Mouse (Mus musculus) CH12.LX (cell line): Measurements from ENCODE around the gene Rtkn2. TPM values are rescaled to one million over a fixed set of nuclear protein-coding genes. Genes with fewer than 3 reads are reported as not detected.

ENCODE experiments used
- DNase-seq: peaks from one replicate; pipeline ENCODE4 v3.0.0-alpha.2; 2013; ENCODE audit errors: extremely low read depth
- H3K27ac ChIP-seq: 2 replicates; pipeline ENCODE4 v1.5.1; 2012; ENCODE audit warnings: low read depth, mild to moderate bottlenecking, control low read depth, moderate library complexity; ENCODE audit not compliant: insufficient read depth
- H3K27me3 ChIP-seq: replicated peaks from 2 replicates; pipeline ENCODE3; 2012; ENCODE audit warnings: inconsistent platforms
- H3K36me3 ChIP-seq, 2 experiments: replicated peaks in 1 of 2; 2 replicates each; pipeline versions ENCODE3 to v1.6.1; 2012; ENCODE audit warnings: inconsistent platforms in 1 of 2, low read length in 1 of 2, mild to moderate bottlenecking in 1 of 2, mixed read lengths in 1 of 2, moderate library complexity in 1 of 2; ENCODE audit not compliant: control insufficient read depth in 1 of 2, insufficient read depth in 1 of 2
- H3K4me1 ChIP-seq, 2 experiments: 2 replicates each; pipeline ENCODE4 v1.6.1; 2012; ENCODE audit warnings: inconsistent platforms in 1 of 2, moderate library complexity in 1 of 2; ENCODE audit not compliant: insufficient read depth in 2 of 2, control insufficient read depth in 1 of 2
- H3K4me2 ChIP-seq: 2 replicates; pipeline ENCODE4 v1.6.1; 2012; ENCODE audit warnings: low read depth, mild to moderate bottlenecking, control low read depth; ENCODE audit not compliant: poor library complexity, insufficient read depth, severe bottlenecking
- H3K4me3 ChIP-seq, 3 experiments: fragments of 150-350 bp in 1 of 3; sonication (generic) in 1 of 3; replicated peaks in 1 of 3; 2 replicates each; pipeline versions ENCODE3 to v1.5.1; 2011 to 2012; ENCODE audit warnings: low read depth in 2 of 3, low read length in 2 of 3, mild to moderate bottlenecking in 2 of 3, moderate library complexity in 2 of 3, control low read depth in 1 of 3, improper control_type of control experiment in 1 of 3, inconsistent platforms in 1 of 3, mixed read lengths in 1 of 3; ENCODE audit not compliant: poor library complexity in 1 of 3
- H3K79me2 ChIP-seq: replicated peaks from 2 replicates; pipeline ENCODE4 v1.6.1; 2012; ENCODE audit warnings: mild to moderate bottlenecking, moderate library complexity; ENCODE audit not compliant: control insufficient read depth, poor library complexity, insufficient read depth, severe bottlenecking; ENCODE audit errors: extremely low read depth
- H3K9ac ChIP-seq: 2 replicates; pipeline ENCODE4 v1.6.1; 2012; ENCODE audit warnings: low read depth, mild to moderate bottlenecking, control low read depth, moderate library complexity; ENCODE audit not compliant: insufficient read depth
- H3K9me3 ChIP-seq: replicated peaks from 2 replicates; pipeline ENCODE3; 2012; ENCODE audit warnings: low read length, inconsistent platforms, mixed read lengths
- BHLHE40 ChIP-seq: IDR thresholded peaks from 2 replicates; pipeline ENCODE4 v1.6.1; 2011; ENCODE audit warnings: mild to moderate bottlenecking, low read depth, low read length, improper control_type of control experiment
- CHD1 ChIP-seq: IDR thresholded peaks from 2 replicates; pipeline ENCODE4 v1.6.1; 2012; ENCODE audit warnings: low read depth, low read length, improper control_type of control experiment, inconsistent platforms
- CHD2 ChIP-seq: IDR thresholded peaks from 2 replicates; pipeline ENCODE4 v1.6.1; 2011; ENCODE audit warnings: low read length, improper control_type of control experiment
- E2F4 ChIP-seq: IDR thresholded peaks from 2 replicates; pipeline ENCODE4 v1.6.1; 2011; ENCODE audit warnings: low read depth, low read length, improper control_type of control experiment; ENCODE audit not compliant: insufficient replicate concordance
- ELF1 ChIP-seq: IDR thresholded peaks from 2 replicates; pipeline ENCODE4 v1.6.1; 2014; ENCODE audit warnings: low read depth, mild to moderate bottlenecking, inconsistent platforms, low read length, improper control_type of control experiment
- EP300 ChIP-seq: IDR thresholded peaks from 2 replicates; pipeline ENCODE4 v1.6.1; 2011; ENCODE audit warnings: low read length, improper control_type of control experiment
- JUN ChIP-seq: IDR thresholded peaks from 2 replicates; pipeline ENCODE4 v1.6.1; 2011; ENCODE audit warnings: low read depth, mild to moderate bottlenecking, low read length, improper control_type of control experiment, moderate library complexity; ENCODE audit not compliant: insufficient read depth
- KAT2A ChIP-seq: IDR thresholded peaks from 2 replicates; pipeline ENCODE4 v1.6.1; 2012; ENCODE audit warnings: low read length, improper control_type of control experiment, inconsistent platforms; ENCODE audit not compliant: insufficient replicate concordance
- MAFK ChIP-seq: IDR thresholded peaks from 2 replicates; pipeline ENCODE4 v1.6.1; 2011; ENCODE audit warnings: low read length, improper control_type of control experiment; ENCODE audit not compliant: insufficient replicate concordance
- MAZ ChIP-seq: IDR thresholded peaks from 2 replicates; pipeline ENCODE4 v1.6.1; 2012; ENCODE audit warnings: low read depth, mild to moderate bottlenecking, inconsistent platforms, low read length, improper control_type of control experiment, moderate library complexity
- MEF2A ChIP-seq: IDR thresholded peaks from 2 replicates; pipeline ENCODE4 v1.6.1; 2014; ENCODE audit warnings: low read depth, mild to moderate bottlenecking, inconsistent platforms, low read length, improper control_type of control experiment, borderline replicate concordance
- MXI1 ChIP-seq: IDR thresholded peaks from 2 replicates; pipeline ENCODE4 v1.6.1; 2011; ENCODE audit warnings: mild to moderate bottlenecking, low read depth, low read length, improper control_type of control experiment
- MYC ChIP-seq: IDR thresholded peaks from 2 replicates; pipeline ENCODE4 v1.6.1; 2011; ENCODE audit warnings: low read depth, mild to moderate bottlenecking, improper control_type of control experiment, low read length
- NELFE ChIP-seq: IDR thresholded peaks from 2 replicates; pipeline ENCODE4 v1.6.1; 2011; ENCODE audit warnings: low read depth, low read length, improper control_type of control experiment
- NRF1 ChIP-seq: IDR thresholded peaks from 2 replicates; pipeline ENCODE4 v1.6.1; 2014; ENCODE audit warnings: low read depth, mild to moderate bottlenecking, inconsistent platforms, low read length, improper control_type of control experiment, moderate library complexity
- PAX5 ChIP-seq: IDR thresholded peaks from 2 replicates; pipeline ENCODE4 v1.6.1; 2012; ENCODE audit warnings: low read length, inconsistent platforms, mixed read lengths
- POLR2A ChIP-seq: IDR thresholded peaks from 2 replicates; pipeline ENCODE4 v1.6.1; 2011; ENCODE audit warnings: low read depth, mild to moderate bottlenecking, improper control_type of control experiment, low read length
- SIN3A ChIP-seq: IDR thresholded peaks from 2 replicates; pipeline ENCODE4 v1.6.1; 2012; ENCODE audit warnings: low read length, improper control_type of control experiment, inconsistent platforms
- TBP ChIP-seq: conservative IDR thresholded peaks from 2 replicates; pipeline ENCODE4 v1.6.1; 2011; ENCODE audit warnings: low read depth, low read length, improper control_type of control experiment
- TCF12 ChIP-seq: IDR thresholded peaks from 2 replicates; pipeline ENCODE4 v1.6.1; 2014; ENCODE audit warnings: low read depth, mild to moderate bottlenecking, inconsistent platforms, low read length, improper control_type of control experiment
- UBTF ChIP-seq: IDR thresholded peaks from 2 replicates; pipeline ENCODE4 v1.6.1; 2012; ENCODE audit warnings: low read depth, mild to moderate bottlenecking, inconsistent platforms, low read length, improper control_type of control experiment, moderate library complexity
- USF1 ChIP-seq: IDR thresholded peaks from 2 replicates; pipeline ENCODE4 v1.6.1; 2014; ENCODE audit warnings: low read depth, mild to moderate bottlenecking, inconsistent platforms, low read length, improper control_type of control experiment
- USF2 ChIP-seq: conservative IDR thresholded peaks from 2 replicates; pipeline ENCODE4 v1.6.1; 2011; ENCODE audit warnings: low read depth, low read length, improper control_type of control experiment
- ZKSCAN1 ChIP-seq: IDR thresholded peaks from 2 replicates; pipeline ENCODE4 v1.6.1; 2012; ENCODE audit warnings: low read depth, inconsistent platforms, low read length, improper control_type of control experiment, borderline replicate concordance
- ZMIZ1 ChIP-seq: IDR thresholded peaks from 2 replicates; pipeline ENCODE4 v1.6.1; 2012; ENCODE audit warnings: low read depth, mild to moderate bottlenecking, inconsistent platforms, low read length, improper control_type of control experiment
- ZNF384 ChIP-seq: IDR thresholded peaks from 2 replicates; pipeline ENCODE4 v1.6.1; 2012; ENCODE audit warnings: low read depth, low read length, improper control_type of control experiment, inconsistent platforms
- dilution Hi-C: fragments of 300-500 bp; cut with MboI; formaldehyde crosslinking; loops from 2 replicates; pipeline ENCODE4 v1.14.3; 2020; ENCODE audit warnings: low sequenced_read_pairs; ENCODE audit not compliant: extremely low pct_unique_long_range_greater_than_20kb, extremely low pct_ligation_motif_present
- in situ Hi-C: fragments of 300-500 bp; cut with MboI; formaldehyde crosslinking; loops from 3 replicates; pipeline ENCODE4 v1.14.3; 2019; ENCODE audit warnings: low sequenced_read_pairs, low pct_ligation_motif_present, low pct_unique_long_range_greater_than_20kb, mixed read lengths
- polyA plus RNA-seq: library from polyadenylated mRNA; unstranded; fragments of >175 nt; gene quantifications from 2 replicates; pipeline ENCODE4 v1.2.1, GENCODE M21; 2012; ENCODE audit warnings: low read depth; ENCODE audit not compliant: insufficient read length
- total RNA-seq, 2 experiments: library from RNA; depleted of rRNA; stranded (reverse); fragments of 300-350 nt in 1 of 2; fragments of >200 nt in 1 of 2; gene quantifications; 2 replicates each; pipeline ENCODE4 v1.2.3; 2012 to 2014

The Rtkn2 gene
- total and polyA plus RNA-seq, 3 experiments = 0.59 to 0.93 (median 0.59) TPM

DNA sequence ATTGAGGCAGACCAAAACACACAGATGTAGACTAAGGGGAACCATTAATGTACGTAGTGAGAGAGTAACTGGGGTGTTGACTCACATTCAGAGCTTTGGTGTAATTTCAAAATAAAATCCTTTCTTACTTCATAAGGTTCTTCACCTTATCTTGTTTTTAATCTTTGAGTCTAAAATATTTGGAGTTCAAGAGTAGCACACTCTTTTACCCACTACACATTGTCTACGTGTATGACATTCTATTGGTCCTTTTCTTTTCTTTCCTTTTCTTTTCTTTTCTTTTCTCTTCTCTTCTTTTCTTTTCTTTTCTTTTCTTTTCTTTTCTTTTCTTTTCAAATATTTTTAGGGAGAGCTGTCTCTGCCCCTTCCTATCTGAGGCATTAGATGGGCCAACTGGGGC lies 23.4 kb upstream of the Rtkn2 start:
- Histone ChIP-seq H3K4me3 (no peak overlapping the region), H3K4me2 (no peak overlapping the region), H3K9ac (no peak overlapping the region), H3K9me3 (no peaks in the 10 kb centered on the region), H3K27me3 (no peaks in the 10 kb centered on the region), H3K79me2 (no peaks in the 10 kb centered on the region), H3K36me3 (no peaks in the 10 kb centered on the region), H3K27ac (no peak overlapping the region), H3K4me1 (no peaks in the 10 kb centered on the region)
- DNase-seq = no peak
- TF ChIP-seq ZKSCAN1 = no peak
- TF ChIP-seq E2F4 = no peak
- TF ChIP-seq JUN = no peak
- TF ChIP-seq TCF12 = no peak
- no peak for TF ChIP-seq MAZ
- no peak for TF ChIP-seq USF2
- dilution Hi-C loops = no loop called here
- in situ Hi-C loops = no loop called here

DNA sequence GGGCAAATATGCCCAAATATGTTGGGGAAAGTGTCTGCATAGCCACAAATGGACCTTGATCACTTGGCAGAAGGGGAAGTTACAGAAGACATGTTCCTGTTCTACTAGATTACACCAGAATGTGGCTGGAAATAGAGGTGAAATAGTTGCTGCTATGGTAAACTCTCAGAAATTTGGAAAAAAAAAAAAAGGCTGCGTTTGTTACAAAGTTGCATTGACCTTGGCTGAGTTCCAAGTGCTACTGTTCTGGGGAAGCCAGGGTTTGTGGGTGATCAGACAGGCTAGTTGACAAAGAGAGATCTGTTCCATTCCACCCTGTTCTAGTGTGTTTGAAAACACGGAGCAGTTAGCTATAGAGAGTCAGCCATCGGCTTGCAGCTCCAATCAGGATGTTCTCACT lies 19.4 kb upstream of the Rtkn2 start:
- TF ChIP-seq CHD1 (no peak), TCF12 (no peak), BHLHE40 (no peak), CHD2 (no peak), NRF1 (no peak), ZNF384 (no peak), SIN3A (no peak), MXI1 (no peak), MAFK (no peak), NELFE (no peak)
- TF ChIP-seq, all 38 proteins: peak for 0
- Histone ChIP-seq H3K4me1 (no peaks in the 10 kb centered on the region), H3K9me3 (no peaks in the 10 kb centered on the region), H3K79me2 (no peaks in the 10 kb centered on the region), H3K27ac (no peak overlapping the region), H3K4me3 (no peak overlapping the region), H3K9ac (no peak overlapping the region), H3K36me3 (no peaks in the 10 kb centered on the region), H3K27me3 (no peaks in the 10 kb centered on the region), H3K4me2 (no peak overlapping the region)
- dilution Hi-C loops (no loop called here), in situ Hi-C loops (no loop called here)
- no peak for DNase-seq

DNA sequence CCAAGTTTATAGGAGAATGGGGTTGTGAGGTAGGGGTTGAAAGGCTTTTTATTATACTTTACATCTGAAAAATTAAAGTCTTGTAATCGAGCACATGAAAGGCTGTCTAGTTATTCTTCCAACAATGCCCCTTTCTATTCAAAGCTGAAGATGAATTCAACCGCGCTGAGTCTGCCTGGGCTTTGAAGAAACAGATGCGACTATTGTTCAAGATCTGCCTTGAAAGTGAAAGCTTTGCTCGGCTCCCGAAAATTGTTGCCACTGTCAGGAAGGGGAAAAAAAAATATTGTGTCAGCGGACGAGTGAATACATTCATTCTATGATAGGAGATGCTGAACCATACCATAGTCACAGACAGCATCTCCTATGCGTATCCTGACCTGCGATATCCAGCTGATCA lies 16.9 kb upstream of the Rtkn2 start:
- no peak overlapping the region for H3K27ac ChIP-seq
- dilution Hi-C loops = no loop called here
- no peak for TF ChIP-seq NRF1
- no peak for TF ChIP-seq KAT2A
- TF ChIP-seq JUN = no peak
- no peak for TF ChIP-seq NELFE
- TF ChIP-seq CHD1 = no peak
- TF ChIP-seq PAX5 = no peak
- TF ChIP-seq ELF1 = no peak
- TF ChIP-seq USF2 = no peak
- TF ChIP-seq ZKSCAN1 = no peak
- no peak for TF ChIP-seq EP300
- no peak for TF ChIP-seq ZMIZ1
- TF ChIP-seq MYC = no peak
- TF ChIP-seq SIN3A = no peak
- TF ChIP-seq MEF2A = no peak
- no peak for TF ChIP-seq MXI1
- TF ChIP-seq USF1 = no peak
- TF ChIP-seq MAFK = no peak
- no peak for TF ChIP-seq UBTF
- no peak for TF ChIP-seq TBP
- no peak for TF ChIP-seq POLR2A
- TF ChIP-seq, all 38 proteins: peak for 0
- in situ Hi-C loops = no loop called here
- H3K4me3 ChIP-seq = peak overlapping the region in 1 of 3 experiments; percentile 41
- no peak for DNase-seq
- no peak overlapping the region for H3K9ac ChIP-seq
- H3K4me2 ChIP-seq = peak overlapping the region; percentile 83
- no peaks in the 10 kb centered on the region for H3K27me3 ChIP-seq
- no peaks in the 10 kb centered on the region for H3K79me2 ChIP-seq
- H3K9me3 ChIP-seq = no peaks in the 10 kb centered on the region
- no peaks in the 10 kb centered on the region for H3K36me3 ChIP-seq
- peaks cover 2 to 13% of the 10 kb centered on the region in 2 experiments; a peak in 2 of 4 replicates for H3K4me1 ChIP-seq
